Mouse (Mus musculus) lung, adult 2 months (tissue): Measurements from ENCODE around the gene Wfdc13.

Source experiments
- CTCF ChIP-seq: fragments of 200-500 bp; IDR thresholded peaks from 2 replicates; pipeline ENCODE4 v1.5.1; 2011; ENCODE audit warnings: mild to moderate bottlenecking, low read length, control low read depth; ENCODE audit not compliant: insufficient read depth
- POLR2A ChIP-seq: fragments of 200-500 bp; IDR thresholded peaks from 2 replicates; pipeline ENCODE4 v1.6.1; 2011; ENCODE audit warnings: low read depth, mild to moderate bottlenecking, control low read depth, low read length, borderline replicate concordance; ENCODE audit errors: extremely low read depth

GRCm38 (mm10) chr2:164723276-164723675, 38.4 kb downstream of the Wfdc13 start:
- TF ChIP-seq POLR2A (no peak), CTCF (no peak)
